Mouse (Mus musculus): ENCODE results near the gene Mpdz.

- TF ChIP-seq CHD2 (IDR thresholded peaks at IDR 0.05; ENCODE audit: low read length) (no peak), POLR2A (IDR thresholded peaks at IDR 0.05; ENCODE audit: control insufficient read depth in 1 of 2, insufficient read depth in 1 of 2, low read depth in 1 of 2, low read length in 2 of 2, poor library complexity in 1 of 2) (no peak), RAD21 (IDR thresholded peaks at IDR 0.05; ENCODE audit: low read depth, low read length) (no peak), ETS1 (IDR thresholded peaks at IDR 0.05; ENCODE audit: low read depth, low read length) (no peak), CTCF (IDR thresholded peaks at IDR 0.05 in 2 of 3, conservative IDR thresholded peaks at IDR 0.05 in 1 of 3; ENCODE audit: control insufficient read depth in 1 of 3, insufficient read depth in 1 of 3, low read depth in 2 of 3, low read length in 3 of 3, poor library complexity in 1 of 3, severe bottlenecking in 1 of 3) (no peak), POLR2AphosphoS2 (IDR thresholded peaks at IDR 0.05; ENCODE audit: low read length) (no peak), GATA1 (IDR thresholded peaks at IDR 0.05; ENCODE audit: low read depth, low read length) (no peak), E2F4 (IDR thresholded peaks at IDR 0.05; ENCODE audit: borderline replicate concordance, low read depth, low read length) (no peak), MYB (IDR thresholded peaks at IDR 0.05; ENCODE audit: low read depth, low read length) (no peak), MEF2A (IDR thresholded peaks at IDR 0.05; ENCODE audit: extremely low read depth, insufficient replicate concordance, low read depth, low read length, poor library complexity, severe bottlenecking) (no peak), EP300 (IDR thresholded peaks at IDR 0.05; ENCODE audit: low read depth in 1 of 2, low read length in 2 of 2) (no peak)
These were observed 53.4 kb downstream of the Mpdz start for GRCm38 (mm10) chr4:81389263-81389662.

Data from MEL (cell line).